Mouse (Mus musculus): ENCODE measurements around the gene Mecr. TPM values are rescaled to one million over a fixed set of nuclear protein-coding genes. Genes with fewer than 3 reads are reported as not detected.

The Mecr gene
- polyA plus RNA-seq, 1 experiment from 2014 or later, result 44.6 TPM

DNA sequence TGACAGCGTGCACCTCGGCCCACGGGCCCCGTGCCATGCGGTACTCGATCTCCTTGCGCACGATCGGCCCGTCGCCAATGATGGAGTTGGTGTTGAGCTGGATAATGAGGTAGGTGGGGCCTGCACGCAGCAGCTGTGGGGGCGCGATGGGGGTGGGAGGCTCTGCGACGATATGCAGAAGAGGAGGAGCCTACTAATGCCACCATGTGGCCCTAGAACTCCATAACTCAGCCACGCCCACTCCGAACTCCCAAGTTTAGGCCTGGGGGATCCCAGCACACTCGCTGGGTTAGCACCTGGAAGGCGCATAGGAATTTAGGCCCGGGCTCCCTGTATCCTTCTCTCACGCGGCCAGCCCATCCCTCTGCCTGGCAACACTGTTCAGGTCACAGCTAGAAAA lies 24.3 kb upstream of the Mecr start:
- Histone ChIP-seq H3K27ac (no peak overlapping the region), H3K4me2 (replicated peaks) (no peak overlapping the region), H3K9ac (no peak overlapping the region), H3K4me1 (peaks cover 14% of the 10 kb centered on the region), H3K36me3 (no peaks in the 10 kb centered on the region), H3K9me3 (replicated peaks) (no peaks in the 10 kb centered on the region), H3K4me3 (no peak overlapping the region), H3K27me3 (0 out of 2 replicates have a peak, but pooled peaks cover 2% of the 10 kb centered on the region)
- ATAC-seq (ENCODE audit: low FRiP score), result no peak
- WGBS, result 59% methylated on average over 23 of the region's 23 CpGs

DNA sequence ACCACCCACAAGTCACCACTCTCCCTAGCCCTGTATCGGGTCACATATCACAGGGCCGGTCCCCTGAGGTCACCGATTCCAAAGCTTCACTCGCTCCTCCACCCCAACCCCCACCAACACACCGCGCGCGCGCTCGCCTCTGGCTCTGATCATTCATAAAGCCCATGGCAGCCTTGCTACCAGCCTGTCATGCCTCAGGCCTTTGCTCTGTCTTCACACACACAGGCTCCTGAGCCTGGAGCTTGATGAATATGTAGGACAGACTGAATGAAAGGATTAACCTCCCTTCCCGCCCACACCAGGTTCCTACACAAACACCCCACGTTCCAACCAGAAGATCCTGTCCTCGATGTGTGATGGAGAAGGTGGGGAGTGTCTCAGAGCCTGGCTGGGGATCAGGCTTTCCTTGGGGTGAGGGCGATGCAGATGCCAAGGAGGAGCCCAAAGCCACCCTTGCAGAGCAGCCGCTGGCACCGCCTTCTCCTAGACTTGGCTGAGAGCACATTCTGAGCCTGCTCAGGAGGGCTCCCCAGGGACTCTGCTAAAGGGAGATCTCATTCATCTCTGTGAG lies 22.0 kb upstream of the Mecr start:
- WGBS, result 23% methylated on average over 16 of the region's 16 CpGs
- Histone ChIP-seq H3K4me1 (peaks cover 26% of the 10 kb centered on the region), H3K9me3 (replicated peaks) (no peaks in the 10 kb centered on the region), H3K4me2 (replicated peaks) (0 out of 2 replicates have a peak overlapping the region, but pooled peaks have one; percentile 21), H3K27me3 (0 out of 2 replicates have a peak, but pooled peaks cover 2% of the 10 kb centered on the region), H3K9ac (no peak overlapping the region), H3K36me3 (no peaks in the 10 kb centered on the region), H3K4me3 (no peak overlapping the region), H3K27ac (0 out of 2 replicates have a peak overlapping the region, but pooled peaks have one; percentile 7)
- no peak for ATAC-seq (ENCODE audit: low FRiP score)

DNA sequence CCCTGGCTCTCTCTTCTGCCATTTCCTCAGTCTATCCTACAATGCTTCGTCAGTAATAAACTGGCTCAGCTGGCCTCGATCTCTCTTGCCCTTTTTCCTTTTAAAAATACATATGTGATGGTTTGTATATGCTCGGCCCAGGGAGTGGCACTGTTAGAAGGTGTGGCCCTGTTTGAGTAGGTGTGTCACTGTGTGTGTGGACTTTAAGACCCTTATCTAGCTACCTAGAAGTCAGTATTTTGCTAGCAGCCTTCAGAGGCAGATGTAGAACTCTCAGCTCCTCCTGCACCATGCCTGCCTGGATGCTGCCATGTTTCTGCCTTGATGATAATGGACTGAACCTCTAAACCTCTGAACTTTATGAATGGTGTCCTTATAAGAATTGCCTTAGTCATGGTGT lies 20.7 kb upstream of the Mecr start:
- no peak for ATAC-seq (ENCODE audit: low FRiP score)

DNA sequence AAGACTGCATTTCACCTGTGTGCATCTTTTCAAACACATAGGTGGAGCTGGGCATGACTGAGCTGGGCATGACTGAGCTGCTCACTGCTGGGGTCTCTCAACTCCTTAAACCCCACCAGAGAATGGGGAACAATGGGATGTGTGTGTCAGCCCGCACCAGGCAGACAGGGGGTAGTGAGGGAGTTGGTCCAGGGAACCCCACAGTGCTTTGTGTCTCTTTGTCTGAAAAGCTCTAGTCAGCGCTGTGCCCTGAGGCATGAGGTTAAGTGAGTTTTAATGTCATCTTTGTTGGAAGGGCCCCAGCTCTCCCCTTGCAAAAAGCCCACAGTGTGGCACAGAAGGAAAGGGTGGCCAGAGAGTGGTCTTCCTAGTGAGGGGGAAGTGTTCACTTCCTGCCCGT lies 18.3 kb upstream of the Mecr start:
- Histone ChIP-seq H3K9ac (no peak overlapping the region), H3K9me3 (replicated peaks) (no peaks in the 10 kb centered on the region), H3K4me3 (no peak overlapping the region), H3K4me1 (peaks cover 40% of the 10 kb centered on the region), H3K4me2 (replicated peaks) (no peak overlapping the region), H3K36me3 (no peaks in the 10 kb centered on the region), H3K27me3 (peaks cover 7% of the 10 kb centered on the region; the same call in 1 of the 2 replicates), H3K27ac (no peak overlapping the region)
- ATAC-seq (ENCODE audit: low FRiP score), result no peak
- 14% methylated on average over 3 of the region's 3 CpGs for WGBS

More for the DNA sequence above, 20.7 kb upstream of the Mecr start:
- Histone ChIP-seq H3K27ac (no peak overlapping the region), H3K4me3 (no peak overlapping the region), H3K4me1 (peaks cover 36% of the 10 kb centered on the region), H3K36me3 (no peaks in the 10 kb centered on the region), H3K27me3 (0 out of 2 replicates have a peak, but pooled peaks cover 2% of the 10 kb centered on the region), H3K9ac (no peak overlapping the region), H3K9me3 (replicated peaks) (no peaks in the 10 kb centered on the region), H3K4me2 (replicated peaks) (no peak overlapping the region)
- 92% methylated on average over 3 of the region's 3 CpGs for WGBS

DNA sequence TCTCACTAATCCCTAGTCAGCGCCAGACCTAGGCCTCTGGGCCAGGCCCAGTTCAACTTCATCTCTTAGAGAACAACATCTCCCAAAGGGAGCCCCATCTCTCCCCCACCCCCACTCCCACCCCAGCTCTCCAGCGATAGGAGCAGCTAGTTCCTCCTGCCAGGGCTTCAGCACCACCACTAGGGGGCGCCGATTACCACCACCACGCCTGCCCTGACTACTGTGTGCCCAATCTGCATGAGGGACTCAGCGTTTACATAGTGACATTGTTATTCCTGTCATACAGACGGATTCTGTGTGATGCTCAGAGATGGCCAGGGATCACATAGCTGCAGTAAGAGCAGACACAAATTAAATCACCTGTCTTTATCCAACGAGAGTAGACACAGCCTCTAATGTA lies 17.4 kb upstream of the Mecr start:
- Histone ChIP-seq H3K4me1 (peaks cover 46% of the 10 kb centered on the region), H3K4me3 (no peak overlapping the region), H3K27me3 (peaks cover 5% of the 10 kb centered on the region; the same call in 1 of the 2 replicates), H3K9me3 (replicated peaks) (no peaks in the 10 kb centered on the region), H3K27ac (no peak overlapping the region), H3K36me3 (no peaks in the 10 kb centered on the region), H3K4me2 (replicated peaks) (no peak overlapping the region), H3K9ac (no peak overlapping the region)
- WGBS, result 51% methylated on average over 8 of the region's 8 CpGs
- no peak for ATAC-seq (ENCODE audit: low FRiP score)

DNA sequence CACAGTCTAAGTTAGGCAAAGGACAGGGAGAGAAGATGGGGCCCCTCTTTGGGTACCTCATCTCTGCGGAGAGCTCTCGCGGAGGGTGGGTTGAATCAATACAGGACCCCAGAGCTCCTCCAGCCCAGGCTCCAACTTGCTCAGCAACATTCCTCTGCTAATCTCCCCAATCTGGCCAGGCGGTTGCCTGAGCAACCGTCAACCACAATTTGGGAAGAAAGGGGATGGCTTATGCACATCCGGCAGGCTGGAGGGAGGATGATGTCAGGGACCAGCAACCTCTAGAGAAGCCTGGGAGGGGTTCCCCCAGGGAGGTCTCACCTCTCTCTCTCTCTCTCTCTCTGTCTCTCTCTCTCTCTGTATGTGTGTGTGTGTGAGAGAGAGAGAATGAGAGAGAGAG lies 16.4 kb upstream of the Mecr start:
- no peaks in the 10 kb centered on the region for H3K9me3 ChIP-seq (replicated peaks)
- no peak overlapping the region for H3K4me2 ChIP-seq (replicated peaks)
- 14% methylated on average over 6 of the region's 6 CpGs for WGBS
- no peaks in the 10 kb centered on the region for H3K36me3 ChIP-seq
- H3K9ac ChIP-seq, result no peak overlapping the region
- H3K4me3 ChIP-seq, result no peak overlapping the region
- H3K27me3 ChIP-seq, result peaks cover 5% of the 10 kb centered on the region; the same call in 1 of the 2 replicates
- no peak for ATAC-seq (ENCODE audit: low FRiP score)
- 0 out of 2 replicates have a peak overlapping the region, but pooled peaks have one; percentile 5 for H3K27ac ChIP-seq
- peaks cover 36% of the 10 kb centered on the region for H3K4me1 ChIP-seq

DNA sequence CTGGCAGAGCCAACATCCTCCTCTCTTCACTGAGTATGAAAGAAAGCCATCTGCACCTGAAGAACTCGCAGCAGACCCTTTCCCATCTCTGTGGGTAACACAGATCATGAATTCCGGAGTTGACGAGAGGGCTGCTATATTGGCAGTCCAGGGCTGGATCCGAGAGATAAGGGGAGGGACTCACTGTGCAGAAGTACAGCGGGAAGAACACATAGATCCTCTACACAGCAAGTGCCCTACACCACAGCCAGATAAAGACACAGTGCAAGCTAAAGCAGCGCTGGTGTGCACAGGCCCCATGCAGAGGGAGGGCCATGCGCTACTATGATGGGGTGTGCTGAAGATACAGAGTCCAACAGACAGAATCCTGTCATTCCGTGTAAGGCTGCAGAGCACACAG lies 14.1 kb upstream of the Mecr start:
- peaks cover 42% of the 10 kb centered on the region for H3K4me1 ChIP-seq

DNA sequence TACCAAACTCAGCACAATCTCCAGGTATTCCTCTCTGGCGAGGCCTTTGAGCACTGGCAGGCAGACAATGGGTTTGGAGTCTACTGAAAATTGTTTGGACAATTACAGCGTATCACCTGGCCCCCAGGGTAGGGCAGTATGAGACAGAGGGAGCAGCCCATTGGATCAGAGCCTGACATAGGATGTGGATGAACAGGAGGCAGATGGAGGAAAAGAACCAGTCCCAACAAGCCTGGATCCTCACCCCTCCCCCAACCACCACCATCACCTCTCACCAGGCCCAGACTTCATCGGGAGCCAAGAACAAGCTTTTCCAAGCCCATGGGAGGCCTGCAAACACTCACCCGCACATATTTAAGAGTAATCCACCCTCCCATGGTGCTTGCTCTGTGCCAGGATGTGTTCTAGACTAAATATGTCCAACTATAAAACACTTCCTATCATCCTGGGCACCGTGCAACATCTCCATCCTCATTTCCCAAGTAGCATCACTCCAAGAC lies 11.7 kb upstream of the Mecr start:
- Histone ChIP-seq H3K27ac (no peak overlapping the region), H3K36me3 (no peaks in the 10 kb centered on the region), H3K9ac (no peak overlapping the region; the same call in 1 of the 2 replicates), H3K4me1 (peaks cover 47% of the 10 kb centered on the region), H3K4me3 (no peak overlapping the region), H3K4me2 (replicated peaks) (no peak overlapping the region), H3K9me3 (replicated peaks) (no peaks in the 10 kb centered on the region), H3K27me3 (peaks cover 27% of the 10 kb centered on the region)
- no peak for ATAC-seq (ENCODE audit: low FRiP score)
- 78% methylated on average over 5 of the region's 5 CpGs for WGBS

More for the DNA sequence above, 14.1 kb upstream of the Mecr start:
- no peak overlapping the region for H3K4me3 ChIP-seq
- 87% methylated on average over 8 of the region's 8 CpGs for WGBS
- H3K36me3 ChIP-seq, result no peaks in the 10 kb centered on the region
- no peak overlapping the region for H3K4me2 ChIP-seq (replicated peaks)
- H3K27me3 ChIP-seq, result peaks cover 5% of the 10 kb centered on the region
- no peak overlapping the region for H3K27ac ChIP-seq
- no peak overlapping the region for H3K9ac ChIP-seq
- no peak for ATAC-seq (ENCODE audit: low FRiP score)
- no peaks in the 10 kb centered on the region for H3K9me3 ChIP-seq (replicated peaks)

DNA sequence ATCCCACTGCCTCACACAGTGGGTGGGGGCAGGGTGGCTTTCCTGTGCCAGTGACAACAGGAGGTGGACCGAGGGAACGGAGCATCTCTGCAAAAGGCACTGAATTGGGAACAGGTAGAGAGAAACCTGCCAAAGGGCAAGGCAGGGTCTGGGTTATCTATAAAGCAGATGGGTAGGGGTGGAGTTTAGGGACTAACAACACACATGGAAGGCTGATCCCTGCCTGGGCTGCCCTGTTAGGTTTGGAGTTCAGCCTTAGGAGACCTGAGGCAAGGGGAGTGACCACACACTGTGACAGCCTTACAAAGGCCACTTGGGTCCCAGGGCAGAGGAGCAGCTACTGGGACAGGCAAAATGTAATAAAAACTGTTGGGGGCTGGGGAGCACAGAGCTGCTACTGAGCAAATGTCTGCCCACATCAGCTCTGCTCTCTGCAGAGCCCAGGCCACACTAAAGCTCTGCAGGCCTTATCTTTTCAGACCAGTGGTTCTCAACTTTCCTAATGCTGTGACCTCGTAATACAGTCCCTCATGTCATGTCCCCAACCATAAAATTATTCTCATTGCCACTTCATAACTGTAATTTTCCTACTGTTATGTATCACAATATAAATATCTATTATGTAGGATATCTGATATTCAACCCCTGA lies 10.4 kb upstream of the Mecr start:
- H3K36me3 ChIP-seq, result no peaks in the 10 kb centered on the region
- no peak overlapping the region for H3K4me3 ChIP-seq
- no peak for ATAC-seq (ENCODE audit: low FRiP score)
- H3K4me2 ChIP-seq (replicated peaks), result no peak overlapping the region
- peaks cover 50% of the 10 kb centered on the region for H3K4me1 ChIP-seq
- H3K9ac ChIP-seq, result peak overlapping the region; percentile 32; the same call in 1 of the 2 replicates
- peaks cover 36% of the 10 kb centered on the region for H3K27me3 ChIP-seq
- H3K9me3 ChIP-seq (replicated peaks), result no peaks in the 10 kb centered on the region
- 76% methylated on average over 3 of the region's 3 CpGs for WGBS
- no peak overlapping the region for H3K27ac ChIP-seq

DNA sequence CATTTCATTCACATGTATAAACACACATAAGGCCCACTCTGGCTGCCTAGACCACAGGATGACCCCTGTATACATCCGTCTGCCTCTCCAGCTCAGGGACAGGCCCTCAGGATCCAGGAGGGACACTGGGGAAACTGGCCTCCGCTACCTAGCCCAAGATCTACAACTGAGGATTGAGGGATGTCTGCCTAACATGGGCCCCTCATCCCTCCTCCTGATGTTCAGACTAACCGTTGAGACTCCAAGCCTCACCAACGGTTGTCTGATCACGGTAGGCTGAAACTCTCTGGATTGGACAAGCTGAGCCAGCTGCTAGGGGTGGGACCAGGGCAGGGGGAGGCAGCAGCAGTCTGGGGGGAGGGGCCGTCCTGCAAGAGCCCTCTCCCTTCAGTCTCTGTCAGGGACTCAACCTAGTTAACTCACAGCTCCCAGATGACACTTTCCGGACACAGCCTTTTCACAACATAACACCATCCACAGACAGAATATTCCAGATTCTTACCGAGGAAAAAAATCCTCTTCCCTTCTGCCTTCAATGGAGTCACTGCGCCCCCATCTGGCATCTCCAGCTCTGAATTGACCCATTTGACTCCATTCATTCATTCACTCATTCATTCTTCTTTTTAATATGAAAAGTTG lies 9.2 kb upstream of the Mecr start:
- no peaks in the 10 kb centered on the region for H3K9me3 ChIP-seq (replicated peaks)
- no peak overlapping the region for H3K9ac ChIP-seq
- H3K27me3 ChIP-seq, result peaks cover 36% of the 10 kb centered on the region
- WGBS, result 27% methylated on average over 9 of the region's 9 CpGs
- H3K36me3 ChIP-seq, result no peaks in the 10 kb centered on the region
- H3K4me3 ChIP-seq, result no peak overlapping the region
- no peak overlapping the region for H3K27ac ChIP-seq
- ATAC-seq (ENCODE audit: low FRiP score), result no peak
- H3K4me1 ChIP-seq, result peaks cover 53% of the 10 kb centered on the region
- no peak overlapping the region for H3K4me2 ChIP-seq (replicated peaks)

DNA sequence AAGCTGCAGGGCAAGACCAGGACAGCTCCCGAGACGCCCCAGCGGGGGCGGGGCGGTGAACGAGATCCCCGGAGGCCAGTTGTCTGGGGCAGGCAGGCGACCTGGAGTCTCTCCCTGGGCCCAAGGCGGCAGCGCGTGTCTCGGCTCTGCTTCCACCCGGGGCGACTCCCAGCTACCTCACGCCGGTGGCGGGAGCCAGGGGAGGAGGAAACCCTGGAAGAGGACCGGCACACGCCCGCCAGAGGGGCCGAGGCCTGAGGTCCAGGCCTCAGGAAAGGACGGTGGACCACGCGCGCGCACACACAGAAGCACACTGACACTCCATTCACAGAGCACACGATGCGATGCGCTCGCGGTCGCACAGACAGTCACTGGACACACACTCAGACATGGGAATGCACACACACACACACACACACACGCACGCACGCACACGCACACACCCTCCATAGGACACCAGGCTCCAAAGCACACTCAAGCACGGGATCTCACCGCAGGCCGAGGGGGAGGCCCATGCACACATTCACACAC lies 6.9 kb upstream of the Mecr start:
- Histone ChIP-seq H3K27ac (no peak overlapping the region), H3K9me3 (replicated peaks) (no peaks in the 10 kb centered on the region), H3K36me3 (no peaks in the 10 kb centered on the region), H3K4me2 (replicated peaks) (peak overlapping the region; percentile 99), H3K27me3 (peaks cover 40% of the 10 kb centered on the region), H3K4me3 (peak overlapping the region; percentile 66), H3K4me1 (peaks cover 39% of the 10 kb centered on the region), H3K9ac (peak overlapping the region; percentile 71)
- no peak for ATAC-seq (ENCODE audit: low FRiP score)
- WGBS, result under 1% methylated on average over 31 of the region's 39 CpGs

DNA sequence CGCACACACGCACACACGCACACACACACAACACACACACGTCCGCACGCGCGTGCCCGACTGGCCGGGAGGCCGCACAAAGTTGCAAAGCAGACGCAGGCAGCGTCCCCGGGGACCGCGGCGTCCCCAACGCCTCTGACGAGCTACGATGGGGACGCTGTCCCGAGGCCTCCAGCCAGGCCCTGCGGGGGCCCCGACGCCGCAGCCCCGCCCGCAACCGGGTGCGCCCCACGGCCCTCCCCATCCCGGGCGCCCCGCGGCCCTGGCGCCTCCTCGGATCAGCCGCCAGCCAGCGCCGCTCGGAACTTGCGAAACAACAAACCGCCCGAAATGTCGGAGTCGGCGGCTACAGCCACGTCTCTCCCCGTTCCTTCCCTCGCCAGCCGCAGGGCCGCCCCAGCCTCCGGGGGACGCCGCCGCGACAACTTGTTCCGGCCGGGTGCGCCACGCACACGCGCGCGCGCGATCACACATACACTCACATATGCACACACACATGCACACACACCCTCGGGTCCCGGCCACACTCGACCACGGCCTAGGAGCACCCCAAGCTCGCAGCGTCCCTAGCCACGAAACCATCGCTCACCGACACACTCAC lies 6.3 kb upstream of the Mecr start:
- H3K9ac ChIP-seq, result peak overlapping the region; percentile 71
- H3K4me1 ChIP-seq, result peaks cover 39% of the 10 kb centered on the region
- no peaks in the 10 kb centered on the region for H3K36me3 ChIP-seq
- H3K9me3 ChIP-seq (replicated peaks), result no peaks in the 10 kb centered on the region
- H3K4me2 ChIP-seq (replicated peaks), result peak overlapping the region; percentile 99
- peaks cover 44% of the 10 kb centered on the region for H3K27me3 ChIP-seq
- peak overlapping the region; percentile 66 for H3K4me3 ChIP-seq
- no peak for ATAC-seq (ENCODE audit: low FRiP score)
- under 1% methylated on average over 71 of the region's 76 CpGs for WGBS
- H3K27ac ChIP-seq, result no peak overlapping the region
